Mouse (Mus musculus): Measurements from ENCODE around the gene Upk1a. TPM values are rescaled to one million over a fixed set of nuclear protein-coding genes. Genes with fewer than 3 reads are reported as not detected.

The Upk1a gene
- polyA plus RNA-seq, 1 experiment: 0.59 TPM

- Histone ChIP-seq H3K79me2 (ENCODE audit: control insufficient read depth, insufficient read depth) (no peaks in the 10 kb centered on the region), H3K4me3 (no peak within 1 kb of the TSS), H3K27me3 (ENCODE audit: control insufficient read depth, insufficient read depth, insufficient read length) (peaks cover 52% of the 10 kb centered on the region), H3K4me2 (ENCODE audit: low read depth) (no peak within 1 kb of the TSS), H3ac (ENCODE audit: control insufficient read depth, insufficient read length) (no peak within 1 kb of the TSS), H3K36me3 (ENCODE audit: control insufficient read depth, insufficient read depth) (peaks cover 3% of the 10 kb centered on the region)
- TF ChIP-seq TCF3 (IDR thresholded peaks at IDR 0.05; ENCODE audit: insufficient read length, low read depth): no peak
- TF ChIP-seq TCF12 (IDR thresholded peaks at IDR 0.05; ENCODE audit: insufficient read depth, poor library complexity, severe bottlenecking): no peak
- no peak for TF ChIP-seq POLR2A (IDR thresholded peaks at IDR 0.05; ENCODE audit: insufficient read length, low read depth)
- no peak for TF ChIP-seq POLR2AphosphoS2 (IDR thresholded peaks at IDR 0.05; ENCODE audit: insufficient read length, low read depth)
- no peak for TF ChIP-seq USF1 (IDR thresholded peaks at IDR 0.05; ENCODE audit: low read depth)
- no peak for TF ChIP-seq E2F4 (IDR thresholded peaks at IDR 0.05; ENCODE audit: insufficient read depth)
- no peak for TF ChIP-seq MYOD1 (IDR thresholded peaks at IDR 0.05; ENCODE audit: control insufficient read depth in 1 of 3, insufficient read length in 2 of 3, low read depth in 2 of 3)
- no peak for TF ChIP-seq MYOG (IDR thresholded peaks at IDR 0.05; ENCODE audit: control insufficient read depth in 1 of 3, insufficient read depth in 1 of 3, insufficient read length in 2 of 3, low read depth in 2 of 3)
- no peak for TF ChIP-seq SRF (IDR thresholded peaks at IDR 0.05; ENCODE audit: control insufficient read depth, insufficient read length, low read depth)
- TF ChIP-seq MAX (IDR thresholded peaks at IDR 0.05; ENCODE audit: low read depth): no peak
These were observed 23.1 kb upstream of the Upk1a start, which contains the start of gene Etv2 for GRCm38 (mm10) chr7:30635752-30636151. TSS of gene Etv2 (minus strand) at chr7:30635852.

DNA sequence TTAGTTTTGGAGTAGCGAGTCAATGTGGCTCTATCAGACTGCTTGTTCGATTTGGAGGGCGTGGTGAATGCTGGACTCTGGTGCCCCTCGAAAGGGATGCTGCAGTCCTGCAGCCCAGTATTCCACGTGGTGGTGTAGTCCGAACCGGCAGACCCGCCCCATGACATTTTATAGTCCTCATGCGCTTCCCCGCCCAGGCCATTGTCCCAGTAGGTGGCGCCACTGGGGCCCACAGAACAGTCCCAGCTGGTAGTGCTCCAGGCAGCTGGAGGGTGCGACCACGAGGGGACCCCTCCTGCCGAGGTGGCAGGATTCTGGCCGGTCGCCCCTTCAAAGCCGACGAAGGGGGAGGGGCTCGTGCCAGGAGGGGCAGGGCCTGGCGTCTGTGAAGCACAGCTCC is 22.0 kb upstream of the Upk1a start:
- Histone ChIP-seq H3K27me3 (ENCODE audit: control insufficient read depth, insufficient read depth, insufficient read length) (peaks cover 62% of the 10 kb centered on the region), H3K4me3 (no peak overlapping the region), H3ac (ENCODE audit: control insufficient read depth, insufficient read length) (no peak overlapping the region)

DNA sequence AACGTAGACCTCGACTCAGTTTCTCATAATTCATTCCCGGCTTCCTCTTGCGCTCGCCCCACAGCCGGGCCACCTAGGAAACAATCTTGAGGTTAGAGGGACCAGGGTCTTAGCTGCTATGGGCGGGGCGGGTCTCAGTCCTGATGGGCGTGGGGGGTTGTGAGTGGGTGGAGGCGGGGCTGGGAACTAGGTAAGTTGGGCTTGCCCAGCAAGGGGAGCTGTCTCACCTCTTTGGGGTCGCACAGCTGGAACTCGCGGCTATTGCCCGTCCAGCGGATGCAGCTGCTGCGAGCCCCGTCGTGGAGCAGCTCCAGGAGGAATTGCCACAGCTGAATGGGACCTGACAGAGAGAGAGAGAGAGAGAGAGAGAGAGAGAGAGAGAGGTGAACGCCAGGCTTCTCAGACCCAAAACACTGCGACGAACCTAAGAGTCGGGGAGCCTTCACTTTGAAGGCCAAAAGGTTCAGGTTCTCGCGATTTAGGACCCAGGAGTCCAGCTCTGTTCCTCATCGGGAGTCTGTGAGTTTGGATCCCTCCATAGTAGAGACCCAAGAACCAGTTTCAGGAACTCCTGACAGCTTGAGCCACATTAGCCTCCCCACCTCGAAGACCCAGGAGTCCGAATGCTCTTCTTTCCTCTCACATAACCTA is 21.2 kb upstream of the Upk1a start:
- Histone ChIP-seq H3K27me3 (ENCODE audit: control insufficient read depth, insufficient read depth, insufficient read length) (peaks cover 69% of the 10 kb centered on the region), H3K79me2 (ENCODE audit: control insufficient read depth, insufficient read depth) (no peaks in the 10 kb centered on the region), H3K36me3 (ENCODE audit: control insufficient read depth, insufficient read depth) (no peaks in the 10 kb centered on the region), H3K4me2 (ENCODE audit: low read depth) (no peak overlapping the region), H3K4me3 (no peak overlapping the region), H3ac (ENCODE audit: control insufficient read depth, insufficient read length) (no peak overlapping the region)
- TF ChIP-seq POLR2A (IDR thresholded peaks at IDR 0.05; ENCODE audit: insufficient read length, low read depth): no peak
- no peak for TF ChIP-seq MYOG (IDR thresholded peaks at IDR 0.05; ENCODE audit: control insufficient read depth in 1 of 3, insufficient read depth in 1 of 3, insufficient read length in 2 of 3, low read depth in 2 of 3)
- TF ChIP-seq TCF12 (IDR thresholded peaks at IDR 0.05; ENCODE audit: insufficient read depth, poor library complexity, severe bottlenecking): no peak
- TF ChIP-seq E2F4 (IDR thresholded peaks at IDR 0.05; ENCODE audit: insufficient read depth): no peak
- TF ChIP-seq USF1 (IDR thresholded peaks at IDR 0.05; ENCODE audit: low read depth): no peak
- no peak for TF ChIP-seq CEBPB (IDR thresholded peaks at IDR 0.05; ENCODE audit: insufficient read depth, poor library complexity, severe bottlenecking)
- TF ChIP-seq REST (IDR thresholded peaks at IDR 0.05; ENCODE audit: insufficient read depth, insufficient read length): no peak
- TF ChIP-seq SRF (IDR thresholded peaks at IDR 0.05; ENCODE audit: control insufficient read depth, insufficient read length, low read depth): no peak
- no peak for TF ChIP-seq TCF3 (IDR thresholded peaks at IDR 0.05; ENCODE audit: insufficient read length, low read depth)
- TF ChIP-seq POLR2AphosphoS2 (IDR thresholded peaks at IDR 0.05; ENCODE audit: insufficient read length, low read depth): no peak
- no peak for TF ChIP-seq MAX (IDR thresholded peaks at IDR 0.05; ENCODE audit: low read depth)
- TF ChIP-seq MYOD1 (IDR thresholded peaks at IDR 0.05; ENCODE audit: control insufficient read depth in 1 of 3, insufficient read length in 2 of 3, low read depth in 2 of 3): no peak

More for the DNA sequence above, 22.0 kb upstream of the Upk1a start:
- no peaks in the 10 kb centered on the region for H3K79me2 ChIP-seq (ENCODE audit: control insufficient read depth, insufficient read depth)
- no peak overlapping the region for H3K4me2 ChIP-seq (ENCODE audit: low read depth)
- H3K36me3 ChIP-seq (ENCODE audit: control insufficient read depth, insufficient read depth): no peaks in the 10 kb centered on the region
- TF ChIP-seq MAX (IDR thresholded peaks at IDR 0.05; ENCODE audit: low read depth) (no peak), MYOD1 (IDR thresholded peaks at IDR 0.05; ENCODE audit: control insufficient read depth in 1 of 3, insufficient read length in 2 of 3, low read depth in 2 of 3) (no peak), USF1 (IDR thresholded peaks at IDR 0.05; ENCODE audit: low read depth) (no peak), MYOG (IDR thresholded peaks at IDR 0.05; ENCODE audit: control insufficient read depth in 1 of 3, insufficient read depth in 1 of 3, insufficient read length in 2 of 3, low read depth in 2 of 3) (no peak), SRF (IDR thresholded peaks at IDR 0.05; ENCODE audit: control insufficient read depth, insufficient read length, low read depth) (no peak)

DNA sequence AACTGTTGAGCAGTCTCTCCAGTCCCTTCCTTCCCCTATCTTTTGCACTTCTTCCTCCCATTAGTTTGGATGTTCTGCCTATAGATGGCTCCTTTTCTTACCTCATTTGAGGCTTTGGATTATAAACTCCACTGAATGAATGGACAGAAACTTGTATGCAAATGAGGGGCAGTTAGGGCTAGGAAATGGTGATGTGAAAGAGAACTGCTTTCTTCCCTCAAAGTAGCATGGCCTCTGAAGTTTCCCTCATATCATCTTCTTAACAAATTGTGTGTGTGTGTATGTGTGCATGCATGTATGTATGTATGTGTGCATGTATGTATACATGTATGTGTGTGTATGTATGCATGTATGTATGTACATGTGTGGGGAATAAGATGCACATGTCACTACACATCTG is 16.4 kb upstream of the Upk1a start:
- Histone ChIP-seq H3ac (ENCODE audit: control insufficient read depth, insufficient read length) (no peak overlapping the region), H3K79me2 (ENCODE audit: control insufficient read depth, insufficient read depth) (peaks cover 19% of the 10 kb centered on the region), H3K4me2 (ENCODE audit: low read depth) (no peak overlapping the region), H3K27me3 (ENCODE audit: control insufficient read depth, insufficient read depth, insufficient read length) (peaks cover 49% of the 10 kb centered on the region), H3K36me3 (ENCODE audit: control insufficient read depth, insufficient read depth) (no peaks in the 10 kb centered on the region), H3K4me3 (no peak overlapping the region)
- TF ChIP-seq SRF (IDR thresholded peaks at IDR 0.05; ENCODE audit: control insufficient read depth, insufficient read length, low read depth): no peak
- no peak for TF ChIP-seq POLR2AphosphoS2 (IDR thresholded peaks at IDR 0.05; ENCODE audit: insufficient read length, low read depth)
- no peak for TF ChIP-seq MYOG (IDR thresholded peaks at IDR 0.05; ENCODE audit: control insufficient read depth in 1 of 3, insufficient read depth in 1 of 3, insufficient read length in 2 of 3, low read depth in 2 of 3)
- no peak for TF ChIP-seq MAX (IDR thresholded peaks at IDR 0.05; ENCODE audit: low read depth)
- TF ChIP-seq POLR2A (IDR thresholded peaks at IDR 0.05; ENCODE audit: insufficient read length, low read depth): no peak
- no peak for TF ChIP-seq MYOD1 (IDR thresholded peaks at IDR 0.05; ENCODE audit: control insufficient read depth in 1 of 3, insufficient read length in 2 of 3, low read depth in 2 of 3)
- TF ChIP-seq USF1 (IDR thresholded peaks at IDR 0.05; ENCODE audit: low read depth): no peak

DNA sequence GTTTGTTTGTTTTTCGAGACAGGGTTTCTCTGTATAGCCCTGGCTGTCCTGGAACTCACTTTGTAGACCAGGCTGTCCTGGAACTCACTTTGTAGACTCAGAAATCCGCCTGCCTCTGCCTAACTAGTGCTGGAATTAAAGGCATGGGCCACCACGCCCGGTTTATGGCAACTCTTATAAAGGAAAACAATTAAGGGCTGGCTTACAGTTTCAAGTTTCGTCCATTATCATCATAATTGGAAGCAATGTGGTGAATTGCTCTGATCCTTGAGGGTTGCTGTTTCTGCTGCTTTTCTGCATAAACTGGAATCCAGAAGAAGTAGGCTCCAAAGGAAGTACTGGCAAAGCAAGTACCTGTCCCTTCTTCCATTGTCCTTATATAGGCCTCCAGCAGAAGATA is 14.0 kb upstream of the Upk1a start:
- Histone ChIP-seq H3K27me3 (ENCODE audit: control insufficient read depth, insufficient read depth, insufficient read length) (peaks cover 31% of the 10 kb centered on the region), H3K36me3 (ENCODE audit: control insufficient read depth, insufficient read depth) (peaks cover 12% of the 10 kb centered on the region), H3K4me2 (ENCODE audit: low read depth) (peak overlapping the region; percentile 61), H3ac (ENCODE audit: control insufficient read depth, insufficient read length) (no peak overlapping the region), H3K79me2 (ENCODE audit: control insufficient read depth, insufficient read depth) (peaks cover 34% of the 10 kb centered on the region), H3K4me3 (peak overlapping the region; percentile 79)
- no peak for TF ChIP-seq MAX (IDR thresholded peaks at IDR 0.05; ENCODE audit: low read depth)
- no peak for TF ChIP-seq MYOG (IDR thresholded peaks at IDR 0.05; ENCODE audit: control insufficient read depth in 1 of 3, insufficient read depth in 1 of 3, insufficient read length in 2 of 3, low read depth in 2 of 3)
- TF ChIP-seq USF1 (IDR thresholded peaks at IDR 0.05; ENCODE audit: low read depth): no peak
- no peak for TF ChIP-seq CEBPB (IDR thresholded peaks at IDR 0.05; ENCODE audit: insufficient read depth, poor library complexity, severe bottlenecking)
- TF ChIP-seq MYOD1 (IDR thresholded peaks at IDR 0.05; ENCODE audit: control insufficient read depth in 1 of 3, insufficient read length in 2 of 3, low read depth in 2 of 3): no peak
- TF ChIP-seq TCF12 (IDR thresholded peaks at IDR 0.05; ENCODE audit: insufficient read depth, poor library complexity, severe bottlenecking): no peak
- TF ChIP-seq SRF (IDR thresholded peaks at IDR 0.05; ENCODE audit: control insufficient read depth, insufficient read length, low read depth): no peak
- TF ChIP-seq POLR2A (IDR thresholded peaks at IDR 0.05; ENCODE audit: insufficient read length, low read depth): no peak
- TF ChIP-seq E2F4 (IDR thresholded peaks at IDR 0.05; ENCODE audit: insufficient read depth): no peak
- TF ChIP-seq TCF3 (IDR thresholded peaks at IDR 0.05; ENCODE audit: insufficient read length, low read depth): no peak
- no peak for TF ChIP-seq POLR2AphosphoS2 (IDR thresholded peaks at IDR 0.05; ENCODE audit: insufficient read length, low read depth)
- no peak for TF ChIP-seq REST (IDR thresholded peaks at IDR 0.05; ENCODE audit: insufficient read depth, insufficient read length)

All from myocyte (in vitro differentiated cells).